Mouse (Mus musculus): Measurements from ENCODE around the gene Josd1.

DNA sequence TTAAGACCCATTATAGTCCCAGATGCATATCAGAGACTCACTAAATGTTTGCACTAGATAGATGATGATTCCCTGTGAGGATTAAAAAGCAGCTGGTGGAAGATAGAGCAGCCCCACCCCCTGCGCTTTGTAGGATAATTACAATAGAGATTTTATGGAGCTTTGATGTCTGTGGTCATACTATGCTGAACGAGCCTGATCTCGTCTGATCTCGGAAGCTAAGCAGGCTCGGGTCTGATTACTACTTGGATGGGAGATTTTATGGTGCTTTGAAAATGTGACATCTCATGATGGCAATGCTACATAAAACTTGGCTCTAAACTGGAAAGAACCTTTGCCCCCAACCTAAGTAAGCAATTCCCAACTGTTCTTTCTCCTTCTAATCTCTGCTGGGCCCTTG is 4.6 kb upstream of the Josd1 start:
- TF ChIP-seq CTCF (IDR thresholded peaks at IDR 0.05; ENCODE audit: extremely low read depth, insufficient read depth, low read length) (no peak), POLR2A (IDR thresholded peaks at IDR 0.05; ENCODE audit: extremely low read depth, insufficient read depth, low read length) (no peak)
